Mouse (Mus musculus) thymus, postnatal 14 days (tissue): ENCODE results near the gene Ebi3.
"Not testable (repeated sequence)": the region's sequence is repeated elsewhere in the genome, so short reads cannot be mapped to it uniquely, and the experiment has no call there.

Source experiments
- DNase-seq: peaks from one replicate; pipeline ENCODE4 v3.0.0; 2021

Gene Ebi3

GRCm38 (mm10) chr17:55952447-55953027 lies at the start of gene Ebi3:
Gene Ebi3, plus strand, starts transcription at chr17:55952640.
- no peak for DNase-seq

- no peak for DNase-seq
These were observed 49.4 kb upstream of the Ebi3 start for GRCm38 (mm10) chr17:55903087-55903486.

- no peak for DNase-seq
These were observed 48.8 kb upstream of the Ebi3 start for GRCm38 (mm10) chr17:55903687-55904086.

GRCm38 (mm10) chr17:55904131-55904530 lies 48.3 kb upstream of the Ebi3 start:
- DNase-seq = no peak

- DNase-seq = no peak
These were observed 45.8 kb upstream of the Ebi3 start for GRCm38 (mm10) chr17:55906669-55907068.

- peak; percentile 76 for DNase-seq
These were observed 20.6 kb upstream of the Ebi3 start for GRCm38 (mm10) chr17:55931553-55932502.

- DNase-seq = no peak
These were observed 19.8 kb upstream of the Ebi3 start for GRCm38 (mm10) chr17:55932635-55933034.

- DNase-seq = no peak
These were observed 19.2 kb upstream of the Ebi3 start for GRCm38 (mm10) chr17:55933191-55933590.

GRCm38 (mm10) chr17:55944387-55944865 lies 8.0 kb upstream of the Ebi3 start:
- not testable (repeated sequence) for DNase-seq

- DNase-seq = peak; percentile 83
These were observed 7.4 kb upstream of the Ebi3 start for GRCm38 (mm10) chr17:55944866-55945682.

- DNase-seq = no peak
These were observed 6.7 kb upstream of the Ebi3 start for GRCm38 (mm10) chr17:55945696-55946095.

- no peak for DNase-seq
These were observed 3.8 kb upstream of the Ebi3 start for GRCm38 (mm10) chr17:55948647-55949046.

GRCm38 (mm10) chr17:55949400-55949799 lies 3.0 kb upstream of the Ebi3 start, which contains the start of gene Zfp119b:
Gene Zfp119b, minus strand, starts transcription at chr17:55949500.
- no peak for DNase-seq

- DNase-seq = no peak
These were observed 1.8 kb upstream of the Ebi3 start for GRCm38 (mm10) chr17:55950601-55951000.

GRCm38 (mm10) chr17:55952041-55952440 lies 399 bp upstream of the Ebi3 start:
- no peak for DNase-seq

- no peak for DNase-seq
These were observed 1.3 kb downstream of the Ebi3 start for GRCm38 (mm10) chr17:55953751-55954150.

- no peak for DNase-seq
These were observed 1.8 kb downstream of the Ebi3 start for GRCm38 (mm10) chr17:55954229-55954628.

- peak; percentile 84 for DNase-seq
These were observed 3.7 kb downstream of the Ebi3 start for GRCm38 (mm10) chr17:55956129-55956528.

- no peak for DNase-seq
These were observed 4.2 kb downstream of the Ebi3 start for GRCm38 (mm10) chr17:55956591-55956990.

GRCm38 (mm10) chr17:55957168-55957567 lies 4.7 kb downstream of the Ebi3 start:
- DNase-seq = peak; percentile 77

GRCm38 (mm10) chr17:55957726-55958583 lies 5.5 kb downstream of the Ebi3 start:
- DNase-seq = no peak

GRCm38 (mm10) chr17:55958584-55958886 lies 6.1 kb downstream of the Ebi3 start:
- no peak for DNase-seq
